Mouse (Mus musculus) lung, postnatal 0 days (tissue): ENCODE measurements around the gene Dock4.

Experiments used
- CTCF ChIP-seq: IDR thresholded peaks from 2 replicates; pipeline ENCODE4 v1.5.1; 2016; ENCODE audit warnings: antibody characterized with exemption, mild to moderate bottlenecking
- EP300 ChIP-seq: IDR thresholded peaks from 2 replicates; pipeline ENCODE4 v1.6.1; 2016; ENCODE audit warnings: antibody characterized with exemption, mild to moderate bottlenecking, control low read depth

DNA sequence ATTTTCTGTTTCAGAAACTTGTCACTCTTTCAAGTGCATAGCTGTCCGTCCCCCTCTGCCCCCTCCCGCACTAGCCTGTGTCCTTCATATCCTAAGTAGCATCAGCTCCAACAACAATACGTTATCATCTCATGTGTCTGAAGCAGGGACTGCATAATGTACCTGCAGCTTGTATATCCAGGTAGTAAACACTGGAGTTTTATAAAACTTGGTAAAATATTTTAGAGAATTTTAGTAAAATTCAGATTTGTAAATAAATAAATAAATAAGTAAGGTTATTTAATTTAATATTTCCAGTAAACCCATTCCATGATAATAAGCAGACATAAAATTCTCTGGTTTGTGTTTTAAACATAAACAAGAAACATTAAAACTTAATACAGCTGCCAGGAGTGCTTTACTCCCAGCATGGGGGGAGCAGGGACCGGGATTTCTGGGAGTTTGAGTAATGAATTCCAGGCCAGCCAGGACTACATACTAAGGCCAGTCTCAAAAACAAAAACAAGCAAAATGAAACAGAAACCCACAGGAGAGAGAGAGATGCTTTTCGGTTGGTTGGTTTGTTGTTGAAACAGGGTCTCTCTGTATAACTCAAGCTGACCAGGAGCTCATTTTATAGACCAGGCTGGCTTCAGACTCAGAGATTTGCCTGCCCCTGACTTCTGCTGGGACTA is 352.7 kb downstream of the Dock4 start:
- TF ChIP-seq CTCF, result no peak
- TF ChIP-seq EP300, result no peak
